Mouse (Mus musculus) left cerebral cortex, adult 8-10 months (tissue): ENCODE measurements around the gene Rhov. TPM values are rescaled to one million over a fixed set of nuclear protein-coding genes. Genes with fewer than 3 reads are reported as not detected.

Source experiments
- DNase-seq, 2 experiments: peaks; one replicate each; pipeline ENCODE4 v3.0.0; 2022; ENCODE audit warnings: low spot score in 2 of 2
- total RNA-seq, 4 experiments: library from RNA; stranded (reverse); gene quantifications; 2 replicates each; pipeline ENCODE4 v1.2.4; 2022

Gene Rhov
- total RNA-seq, 4 experiments from 2014 or later = 11.1 to 12.5 (median 11.7) TPM

GRCm38 (mm10) chr2:119238671-119239070 is 32.4 kb downstream of the Rhov start:
- no peak for DNase-seq

GRCm38 (mm10) chr2:119237871-119238220 is 33.2 kb downstream of the Rhov start:
- no peak for DNase-seq

- no peak for DNase-seq
Observed at GRCm38 (mm10) chr2:119237210-119237870, 33.7 kb downstream of the Rhov start, which contains the start of gene Spint1. Spint1 (plus strand) TSS chr2:119237362.

GRCm38 (mm10) chr2:119236682-119237209 is 34.3 kb downstream of the Rhov start:
- no peak for DNase-seq

- DNase-seq = no peak
Observed at GRCm38 (mm10) chr2:119229775-119230704, 41.0 kb downstream of the Rhov start, which contains the start of gene Ppp1r14d. Ppp1r14d (minus strand) TSS chr2:119229906.

Other genes with a start within 250 kb of the Rhov start
- gene Ccdc32, start 241.9 kb downstream of the Rhov start, total RNA-seq = 10 to 100 TPM; 43.1 to 49.6 (median 46.5) TPM
- 1 to 10 TPM; 6.6 to 9.1 (median 8.0) TPM for gene Rpusd2, start 236.5 kb downstream of the Rhov start, total RNA-seq
- gene Knl1, start 224.2 kb downstream of the Rhov start, total RNA-seq = 1 to 10 TPM in 1 of 4 experiments, under 1 TPM in 3; 0.21 to 1.0 (median 0.29) TPM
- 1 to 10 TPM in 2 of 4 experiments, under 1 TPM in 2; 0.54 to 4.2 (median 1.2) TPM for gene Rad51, start 158.5 kb downstream of the Rhov start, total RNA-seq
- gene Rmdn3, start 114.2 kb downstream of the Rhov start, total RNA-seq = 10 to 100 TPM; 39.4 to 58.8 (median 48.2) TPM
- not detected for gene Gchfr, start 103.5 kb downstream of the Rhov start, total RNA-seq
- gene Gm14137, start 96.8 kb downstream of the Rhov start, total RNA-seq = under 1 TPM in 1 of 4 experiments, not detected in 3; 0.16 TPM
- gene Zfyve19, start 62.7 kb downstream of the Rhov start, total RNA-seq = 10 to 100 TPM; 29.3 to 44.8 (median 35.4) TPM
- 10 to 100 TPM; 15.9 to 21.6 (median 19.1) TPM for gene Dnajc17, start 62.5 kb downstream of the Rhov start, total RNA-seq
- gene Ppp1r14d, start 41.4 kb downstream of the Rhov start, total RNA-seq = not detected
- gene Spint1, start 33.9 kb downstream of the Rhov start, total RNA-seq = 1 to 10 TPM; 2.0 to 3.7 (median 3.2) TPM
- 10 to 100 TPM; 46.8 to 52.2 (median 49.4) TPM for gene Vps18, start 17.5 kb upstream of the Rhov start, total RNA-seq
- 1 to 10 TPM; 2.0 to 3.9 (median 3.0) TPM for gene Dll4, start 54.5 kb upstream of the Rhov start, total RNA-seq
- gene Chac1, start 80.0 kb upstream of the Rhov start, total RNA-seq = 10 to 100 TPM in 1 of 4 experiments, 1 to 10 TPM in 3; 6.9 to 10.9 (median 8.1) TPM
- gene Ino80, start 206.4 kb upstream of the Rhov start, total RNA-seq = 10 to 100 TPM; 21.1 to 24.9 (median 23.3) TPM